Mouse (Mus musculus) gastrocnemius, postnatal 10 days (tissue): ENCODE data around the gene Cpne4. TPM values are rescaled to one million over a fixed set of nuclear protein-coding genes. Genes with fewer than 3 reads are reported as not detected.
A peak's percentile ranks its signal among the peaks of the same experiment; 100 is the strongest.

Source experiments
- DNase-seq: peaks from one replicate; pipeline ENCODE4 v3.0.0; 2021; ENCODE audit warnings: mixed read lengths
- microRNA-seq, 2 experiments: library from miRNA; unstranded; fragments of <30 nt; microRNA quantifications; one replicate each; pipeline ENCODE4 v1.2.0; 2021
- total RNA-seq, 2 experiments: library from RNA; stranded (reverse); gene quantifications; 2 replicates each; pipeline ENCODE4 v1.2.3; 2021

Cpne4 gene
- total RNA-seq, 2 experiments from 2014 or later, result 0.19 TPM; not detected in 1

GRCm38 (mm10) chr9:105049636-105050035 lies 502.6 kb downstream of the Cpne4 start:
- DNase-seq, result no peak

DNA sequence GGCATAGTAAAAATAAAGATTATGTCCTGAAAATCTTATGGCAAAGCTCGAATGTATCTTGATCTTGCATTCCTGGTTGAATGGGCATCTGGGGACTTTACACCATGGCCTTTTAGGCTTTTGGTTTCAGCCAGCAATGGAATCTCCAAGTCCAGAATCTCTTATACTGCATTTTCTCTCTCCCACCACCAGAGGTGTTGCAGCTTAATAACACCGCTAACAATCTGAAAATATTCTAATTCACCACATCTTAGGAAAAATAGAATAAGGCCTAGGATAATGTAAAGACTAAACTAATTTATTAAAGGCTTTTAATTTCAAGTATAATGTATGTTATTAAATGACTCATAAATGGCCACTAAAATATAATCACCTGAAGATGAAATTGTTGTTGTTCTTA lies 503.2 kb downstream of the Cpne4 start:
- no peak for DNase-seq

- peak; percentile 86 for DNase-seq
Measured at GRCm38 (mm10) chr9:105053147-105053557, 506.1 kb downstream of the Cpne4 start, which contains the start of gene Mrpl3. Mrpl3 (plus strand) TSS chr9:105053239.

DNA sequence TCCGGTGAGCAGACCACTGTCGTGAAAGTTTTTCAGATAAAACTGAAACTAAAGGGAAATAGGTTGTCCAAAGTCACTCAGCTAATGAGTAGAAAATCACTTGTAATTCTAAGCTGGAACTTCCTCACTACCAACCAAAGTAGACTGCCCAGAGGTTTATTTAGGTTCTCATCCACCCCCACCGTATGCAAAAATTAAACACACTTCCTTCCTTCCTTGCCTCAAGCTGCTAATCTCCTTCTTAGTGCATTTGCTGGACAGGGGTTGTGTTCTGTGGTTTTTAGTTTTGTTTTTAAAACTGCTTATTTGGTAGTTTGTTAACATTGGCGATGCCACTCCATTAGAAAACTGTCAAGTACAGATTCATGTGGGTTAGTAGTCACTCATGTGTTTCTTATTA lies 506.7 kb downstream of the Cpne4 start:
- DNase-seq, result no peak

DNA sequence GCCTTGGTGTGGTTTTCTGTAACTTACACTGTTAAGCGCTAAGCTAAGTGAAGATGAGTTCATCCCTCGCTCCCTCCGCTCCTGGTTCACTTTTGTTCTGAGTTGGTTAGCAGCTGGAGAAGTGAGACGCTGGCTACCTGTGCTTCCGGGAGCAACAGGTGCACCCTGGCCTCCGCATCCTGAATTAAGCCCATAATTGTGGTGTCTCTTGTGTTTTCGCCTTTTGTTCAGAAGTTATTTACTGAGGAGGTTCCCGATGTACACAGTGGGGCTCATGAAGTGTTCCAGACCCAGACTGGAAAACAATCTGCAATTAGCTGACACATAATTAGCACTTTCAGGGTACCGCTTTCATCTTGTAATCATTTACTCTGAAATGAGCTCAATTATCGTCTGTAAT lies 522.0 kb downstream of the Cpne4 start:
- DNase-seq, result no peak

DNA sequence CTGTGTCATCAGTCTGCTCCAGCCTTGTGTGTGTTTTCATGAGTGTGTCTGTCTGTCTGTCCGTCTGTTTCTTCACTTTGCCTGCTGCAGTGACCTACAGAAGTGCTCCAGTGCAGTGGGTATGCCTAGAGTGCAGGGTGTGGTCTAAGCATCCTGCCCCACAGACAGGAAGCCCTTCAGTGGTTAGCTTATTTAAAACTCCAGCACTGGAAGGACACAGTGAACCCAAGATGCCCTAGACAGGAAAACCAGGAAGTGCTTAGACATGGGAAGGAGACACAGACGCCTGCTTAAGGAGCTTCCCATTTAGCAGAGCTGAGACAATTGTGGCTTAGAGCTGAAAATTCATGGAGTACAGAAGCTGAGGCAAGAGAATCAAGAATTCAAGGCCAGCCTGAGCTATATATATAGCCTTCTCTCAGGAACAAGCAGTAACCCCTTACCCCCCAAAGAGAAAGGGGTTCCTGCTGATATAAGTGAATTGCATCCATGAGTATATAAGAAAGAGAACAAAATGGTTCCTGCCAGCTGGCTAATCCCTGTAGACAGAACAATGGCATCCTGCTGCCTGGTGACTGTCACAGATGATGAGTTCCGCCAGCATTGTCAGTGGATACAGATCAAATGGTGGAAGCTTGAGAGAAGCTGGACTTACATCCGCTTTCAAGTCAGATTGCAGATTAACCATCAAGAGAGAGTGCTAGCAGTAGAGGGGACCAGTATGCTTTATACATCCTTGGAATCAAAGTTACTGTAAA lies 526.1 kb downstream of the Cpne4 start:
- DNase-seq, result no peak

GRCm38 (mm10) chr9:105074851-105075250 lies 527.8 kb downstream of the Cpne4 start:
- DNase-seq, result no peak

DNA sequence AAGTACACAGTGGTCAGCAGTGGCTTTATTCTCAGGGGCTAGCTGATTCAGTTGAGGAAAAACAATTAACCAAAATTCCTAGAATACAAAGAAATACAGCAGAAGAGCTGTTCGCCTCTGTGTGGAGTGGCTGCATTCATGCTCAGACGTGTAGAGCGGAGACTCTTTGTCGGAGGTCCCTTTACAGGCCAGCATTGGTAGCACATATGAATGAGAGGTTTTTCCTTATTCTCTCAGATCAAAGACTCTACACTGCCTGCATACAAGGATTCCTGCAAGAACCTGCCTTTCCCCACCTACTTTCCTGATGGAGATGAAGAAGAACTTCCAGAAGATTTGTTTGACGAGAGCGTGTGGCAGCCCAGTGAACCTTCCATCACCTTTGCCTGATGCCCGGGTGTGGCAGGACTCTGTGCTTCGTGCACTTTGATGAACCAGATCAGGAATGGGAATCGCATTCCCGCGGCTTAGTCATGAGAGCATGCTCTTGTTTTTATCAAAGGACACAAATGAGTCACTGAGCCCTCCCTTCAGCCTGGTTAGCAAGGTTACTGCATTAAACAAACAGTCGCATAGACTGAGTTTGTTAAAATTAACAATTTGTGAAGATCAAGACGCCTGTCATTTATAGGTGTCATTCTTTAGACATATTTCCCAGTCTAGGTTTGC lies 529.8 kb downstream of the Cpne4 start:
- no peak for DNase-seq

DNA sequence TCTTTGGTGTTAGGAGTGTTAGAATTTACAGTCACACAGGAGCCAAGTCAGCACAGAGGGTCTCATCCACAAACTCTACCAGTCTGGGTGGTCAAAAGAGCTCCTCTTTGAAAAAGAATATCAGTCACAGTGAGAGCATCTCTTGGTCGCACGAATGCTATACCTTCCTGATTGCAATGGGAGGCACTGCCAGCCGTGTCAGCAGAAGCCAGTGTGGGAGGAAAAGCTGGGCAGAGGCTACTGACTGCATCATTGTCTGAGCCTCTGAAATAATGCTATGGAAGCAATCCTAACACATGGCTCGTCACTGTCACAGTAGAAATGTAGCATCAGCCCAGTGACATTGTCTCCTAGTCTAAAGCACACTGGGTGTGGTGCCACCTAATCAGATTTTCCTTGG lies 531.4 kb downstream of the Cpne4 start:
- no peak for DNase-seq

DNA sequence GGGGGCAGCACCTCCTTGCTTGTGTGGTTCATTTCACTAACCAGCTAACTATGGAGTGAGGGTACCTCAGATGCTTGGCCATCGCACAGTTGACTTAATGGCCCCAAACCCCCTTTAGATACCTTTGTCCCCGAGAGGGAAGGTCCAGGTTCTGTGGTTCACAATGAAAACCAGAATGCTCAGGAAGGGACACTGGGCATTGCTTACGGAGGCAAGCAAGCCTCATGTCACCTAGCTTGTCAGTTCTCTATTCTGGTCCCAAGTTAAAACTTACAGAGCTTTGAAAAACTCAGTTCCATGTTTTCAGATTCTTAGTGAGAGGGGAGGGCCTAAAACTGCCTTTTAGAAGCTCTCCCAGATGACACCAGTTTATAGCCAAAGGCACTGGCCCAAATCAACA lies 533.2 kb downstream of the Cpne4 start:
- DNase-seq, result no peak

Small RNA genes lying within 50 kb of the gene (microRNA-seq; reads per million reads assigned to microRNA genes)
- gene Gm23391, result 0 reads per million in 2 experiments

Other genes starting within 250 kb of the Cpne4 start
- under 1 TPM; 0.12 to 0.43 TPM for gene Acpp, start 209.5 kb upstream of the Cpne4 start, total RNA-seq